Mouse (Mus musculus) heart, adult 10 weeks (tissue): ENCODE measurements around the gene Rab39b. TPM values are rescaled to one million over a fixed set of nuclear protein-coding genes. Genes with fewer than 3 reads are reported as not detected.

Experiments
- polyA plus RNA-seq: library from polyadenylated mRNA; stranded (reverse); fragments of 350-450 nt; fragmentation: Illumina TruSeq; extraction: RNeasy Lipid Tissue Mini Kit (QIAGEN cat#74804); gene quantifications from one replicate; pipeline ENCODE4 v1.2.3, GENCODE M21; 2014; ENCODE audit warnings: low read depth, low replicate concordance

Rab39b gene
- polyA plus RNA-seq = 0.42 TPM

DNA sequence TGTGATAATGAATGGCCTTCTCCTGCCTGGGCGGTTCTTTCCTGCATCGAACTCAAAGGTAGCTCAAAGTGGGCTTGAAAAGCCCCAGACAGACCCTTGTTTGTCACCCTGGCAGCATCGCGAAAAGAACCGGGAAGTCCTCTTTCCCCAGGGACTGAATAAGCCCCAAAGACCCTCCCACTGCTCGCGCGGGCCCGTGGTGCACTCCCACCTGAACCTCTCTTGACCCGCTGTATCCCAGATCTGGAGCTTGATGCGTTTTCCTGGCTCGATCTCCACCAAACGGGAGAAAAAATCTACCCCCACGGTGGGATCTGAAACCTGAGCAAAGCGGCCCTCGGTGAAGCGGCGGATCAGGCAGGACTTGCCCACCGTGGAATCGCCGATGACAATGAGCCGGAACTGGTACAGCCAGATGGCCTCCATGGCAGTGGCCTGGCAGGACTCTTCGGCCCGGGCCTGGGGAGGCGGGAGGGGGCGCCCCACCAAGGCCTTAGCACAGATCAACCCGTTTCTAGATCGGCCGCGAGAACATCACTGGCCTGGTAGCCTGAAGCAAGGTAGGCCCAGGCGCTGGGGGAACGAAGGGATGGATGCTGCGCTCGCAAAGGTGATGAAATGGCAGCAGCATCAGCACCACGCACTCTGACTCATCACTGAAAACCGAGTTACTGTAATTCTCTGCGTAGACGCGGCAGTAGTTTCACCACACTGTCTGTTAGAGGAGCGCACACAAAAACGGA is at the start of gene Rab39b:
Gene Rab39b (minus strand): TSS at position 650 of the 743 bp plus-strand sequence.

Other genes with a start within 250 kb of the Rab39b start
- 135 TPM for gene Fundc2, start 195.8 kb downstream of the Rab39b start, polyA plus RNA-seq
- gene F8, start 195.6 kb downstream of the Rab39b start, polyA plus RNA-seq = 1.3 TPM
- 11.1 TPM for gene Cmc4, start 161.6 kb downstream of the Rab39b start, polyA plus RNA-seq
- 7.7 TPM for gene Mtcp1, start 161.6 kb downstream of the Rab39b start, polyA plus RNA-seq
- gene Brcc3, start 161.6 kb downstream of the Rab39b start, polyA plus RNA-seq = 32.8 TPM
- gene Vbp1, start 63.9 kb downstream of the Rab39b start, polyA plus RNA-seq = 53.0 TPM